Mouse (Mus musculus) heart, adult 18-20 months (tissue): ENCODE data around the gene Ttll8. TPM values are rescaled to one million over a fixed set of nuclear protein-coding genes. Genes with fewer than 3 reads are reported as not detected.

ENCODE experiments used
- DNase-seq, 2 experiments: peaks; one replicate each; pipeline ENCODE4 v3.0.0; 2021 to 2022; ENCODE audit warnings: mixed read lengths in 1 of 2
- long read RNA-seq, 2 experiments: library from polyadenylated mRNA; stranded (forward); transcript quantifications; one replicate each; pipeline ENCODE4 v2.0.0; 2021
- total RNA-seq, 2 experiments: library from RNA; stranded (reverse); gene quantifications; 2 replicates each; pipeline ENCODE4 v1.2.3; 2021

Ttll8 gene
- total RNA-seq, result not detected
- long read RNA-seq, experiment 1, result 0 reads
- long read RNA-seq, experiment 2, partial matches to known transcripts, result 0 of 1 reads
- long read RNA-seq, experiment 2, other reads (novel, unspliced or antisense), result 1 of 1 reads

- no peak for DNase-seq
Observed at GRCm38 (mm10) chr15:88954368-88955072, at the start of gene Ttll8. Ttll8 (minus strand) TSS chr15:88954418.

GRCm38 (mm10) chr15:89001245-89001644 is 47.0 kb upstream of the Ttll8 start:
- DNase-seq, result no peak

GRCm38 (mm10) chr15:89000367-89000766 is 46.1 kb upstream of the Ttll8 start:
- no peak for DNase-seq

- DNase-seq, result no peak
Observed at GRCm38 (mm10) chr15:88999124-88999523, 44.9 kb upstream of the Ttll8 start.

- DNase-seq, result no peak
Observed at GRCm38 (mm10) chr15:88998636-88999035, 44.4 kb upstream of the Ttll8 start.

GRCm38 (mm10) chr15:88989236-88989635 is 35.0 kb upstream of the Ttll8 start:
- DNase-seq, result no peak

GRCm38 (mm10) chr15:88982534-88983079 is 28.4 kb upstream of the Ttll8 start, which contains the start of gene Mov10l1:
Mov10l1 (plus strand) TSS chr15:88982909.
- DNase-seq, result no peak

- no peak for DNase-seq
Observed at GRCm38 (mm10) chr15:88979138-88979446, 24.9 kb upstream of the Ttll8 start.

- DNase-seq, result peak in 1 of 2 experiments; percentile 6
Observed at GRCm38 (mm10) chr15:88978281-88979137, 24.3 kb upstream of the Ttll8 start, which contains the start of gene Mlc1. Mlc1 (minus strand) TSS chr15:88979007.

- DNase-seq, result no peak
Observed at GRCm38 (mm10) chr15:88972300-88972699, 18.1 kb upstream of the Ttll8 start.

- no peak for DNase-seq
Observed at GRCm38 (mm10) chr15:88964070-88964578, 9.9 kb upstream of the Ttll8 start.

GRCm38 (mm10) chr15:88957522-88957921 is 3.3 kb upstream of the Ttll8 start:
- no peak for DNase-seq

- no peak for DNase-seq
Observed at GRCm38 (mm10) chr15:88955342-88955741, 1.1 kb upstream of the Ttll8 start.

- DNase-seq, result no peak
Observed at GRCm38 (mm10) chr15:88951246-88951645, 3.0 kb downstream of the Ttll8 start.

GRCm38 (mm10) chr15:88946851-88947250 is 7.4 kb downstream of the Ttll8 start:
- DNase-seq, result no peak

GRCm38 (mm10) chr15:88943896-88944551 is 10.2 kb downstream of the Ttll8 start:
- DNase-seq, result peak in 1 of 2 experiments; percentile 21

- DNase-seq, result no peak
Observed at GRCm38 (mm10) chr15:88942783-88943182, 11.4 kb downstream of the Ttll8 start.

GRCm38 (mm10) chr15:88937291-88937650 is 16.9 kb downstream of the Ttll8 start:
- no peak for DNase-seq

GRCm38 (mm10) chr15:88936619-88937290 is 17.5 kb downstream of the Ttll8 start:
- DNase-seq, result no peak

- DNase-seq, result peak in 1 of 2 experiments; percentile 22
Observed at GRCm38 (mm10) chr15:88934141-88934540, 20.1 kb downstream of the Ttll8 start.

GRCm38 (mm10) chr15:88932667-88933066 is 21.6 kb downstream of the Ttll8 start:
- no peak for DNase-seq

- DNase-seq, result peak; percentile 72 to 84
Observed at GRCm38 (mm10) chr15:88921992-88922310, 32.3 kb downstream of the Ttll8 start.
